Mouse (Mus musculus) right cerebral cortex, postnatal 14 days (tissue): ENCODE measurements around the gene Rps21.
"Not testable (repeated sequence)": the region's sequence is repeated elsewhere in the genome, so short reads cannot be mapped to it uniquely, and the experiment has no call there.

Experiments
- DNase-seq: peaks from one replicate; pipeline ENCODE4 v3.0.0; 2022

Gene Rps21

DNA sequence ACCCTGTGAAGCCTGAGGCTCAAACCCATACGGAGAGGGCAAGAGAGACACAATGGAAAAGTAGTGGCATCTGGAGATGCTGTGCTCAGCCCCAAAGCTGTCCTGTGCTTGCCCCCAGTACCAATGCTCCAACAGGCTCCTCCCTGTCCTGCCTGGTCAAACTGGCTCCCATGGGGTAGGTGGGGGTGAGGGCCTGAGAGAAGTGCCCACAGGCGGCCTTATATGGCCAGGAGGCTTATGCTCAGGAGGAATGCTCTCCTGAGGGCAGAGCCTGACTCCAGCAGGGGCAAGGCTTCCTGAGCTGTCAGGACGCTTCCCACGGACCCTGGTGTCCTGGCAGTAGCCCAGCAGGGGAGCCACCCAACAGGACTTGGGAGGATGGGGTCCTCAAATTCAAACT lies 26.7 kb upstream of the Rps21 start:
- no peak for DNase-seq

DNA sequence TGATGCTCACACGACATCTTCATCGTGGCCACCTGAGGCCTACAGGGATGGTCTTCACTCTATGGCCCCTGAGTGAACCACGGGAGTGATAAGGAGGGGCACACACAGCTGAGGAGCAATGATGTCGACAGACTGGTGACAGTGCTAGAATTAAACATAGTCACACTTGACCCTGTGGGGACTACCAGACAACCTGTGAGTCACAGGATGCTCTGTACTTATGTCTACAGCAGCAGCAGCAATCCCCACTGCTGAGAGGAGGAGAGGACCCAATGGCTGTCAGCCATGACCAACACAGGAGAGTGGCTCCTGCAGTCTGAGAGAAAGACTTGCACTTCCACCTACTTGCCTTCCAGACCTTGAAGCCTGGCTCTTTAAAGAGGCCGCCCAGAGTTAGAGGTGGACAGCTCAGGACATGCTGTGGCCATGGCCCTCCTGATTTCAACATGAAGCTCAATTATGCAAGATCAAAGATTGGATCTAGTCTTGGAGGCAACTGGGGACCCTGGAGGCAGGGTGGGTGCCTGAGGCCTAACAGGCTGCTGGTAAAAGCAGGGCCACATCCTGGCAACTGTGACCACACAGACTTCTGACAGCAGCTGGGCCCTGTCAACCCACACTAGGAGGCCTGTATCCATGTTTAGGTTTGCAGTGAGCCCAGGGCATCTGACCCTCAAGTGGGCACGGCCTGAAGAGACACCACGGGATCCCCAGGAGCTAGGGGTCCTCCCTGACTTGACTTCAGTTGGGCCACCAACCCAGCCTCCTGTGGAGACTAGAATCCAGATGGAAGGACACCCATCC lies 23.9 kb upstream of the Rps21 start:
- no peak for DNase-seq

DNA sequence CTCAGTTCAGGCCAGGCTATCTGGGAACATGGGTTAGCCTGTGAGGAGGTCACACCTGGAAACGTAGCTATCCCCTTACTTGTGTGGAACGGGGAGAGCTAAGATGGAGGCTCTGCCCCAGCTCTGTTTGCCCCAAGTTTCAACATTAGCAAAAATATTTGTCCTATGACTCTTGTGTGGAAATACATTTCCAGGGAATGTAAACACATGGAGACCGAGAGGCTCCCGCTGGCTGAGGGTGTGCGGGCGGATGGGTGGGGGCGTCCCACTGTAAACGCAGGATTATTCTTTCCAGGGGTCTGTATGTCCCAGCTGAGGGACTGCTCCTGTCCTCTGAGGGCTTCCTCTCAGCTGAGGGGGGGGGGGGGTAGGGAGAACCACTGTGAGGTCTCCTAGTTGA lies 22.8 kb upstream of the Rps21 start:
- DNase-seq: no peak

- DNase-seq: no peak
Measured at GRCm38 (mm10) chr2:180234980-180235379, 22.2 kb upstream of the Rps21 start.

GRCm38 (mm10) chr2:180235788-180236187 lies 21.4 kb upstream of the Rps21 start:
- no peak for DNase-seq

DNA sequence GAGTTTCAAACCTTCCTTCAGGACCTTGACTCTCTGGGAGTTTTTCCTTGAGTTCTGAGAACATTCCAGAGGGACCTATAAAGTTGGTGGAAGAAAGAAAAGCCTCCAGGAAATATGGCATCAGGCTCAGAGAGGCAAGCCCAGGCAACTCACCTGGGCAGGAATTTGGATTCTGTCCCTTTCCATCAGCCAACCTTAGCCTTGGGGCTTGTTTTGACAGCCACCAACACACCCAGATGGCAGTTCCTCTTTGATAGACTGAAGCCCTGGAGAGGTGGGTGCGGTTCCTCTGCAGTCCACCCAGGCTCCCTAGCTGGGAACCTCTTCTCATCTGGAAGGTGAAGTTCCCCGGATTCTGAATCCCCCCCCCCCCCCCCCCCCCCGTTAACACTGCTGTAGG lies 20.7 kb upstream of the Rps21 start:
- DNase-seq: no peak

GRCm38 (mm10) chr2:180236930-180237329 lies 20.2 kb upstream of the Rps21 start:
- DNase-seq: no peak

DNA sequence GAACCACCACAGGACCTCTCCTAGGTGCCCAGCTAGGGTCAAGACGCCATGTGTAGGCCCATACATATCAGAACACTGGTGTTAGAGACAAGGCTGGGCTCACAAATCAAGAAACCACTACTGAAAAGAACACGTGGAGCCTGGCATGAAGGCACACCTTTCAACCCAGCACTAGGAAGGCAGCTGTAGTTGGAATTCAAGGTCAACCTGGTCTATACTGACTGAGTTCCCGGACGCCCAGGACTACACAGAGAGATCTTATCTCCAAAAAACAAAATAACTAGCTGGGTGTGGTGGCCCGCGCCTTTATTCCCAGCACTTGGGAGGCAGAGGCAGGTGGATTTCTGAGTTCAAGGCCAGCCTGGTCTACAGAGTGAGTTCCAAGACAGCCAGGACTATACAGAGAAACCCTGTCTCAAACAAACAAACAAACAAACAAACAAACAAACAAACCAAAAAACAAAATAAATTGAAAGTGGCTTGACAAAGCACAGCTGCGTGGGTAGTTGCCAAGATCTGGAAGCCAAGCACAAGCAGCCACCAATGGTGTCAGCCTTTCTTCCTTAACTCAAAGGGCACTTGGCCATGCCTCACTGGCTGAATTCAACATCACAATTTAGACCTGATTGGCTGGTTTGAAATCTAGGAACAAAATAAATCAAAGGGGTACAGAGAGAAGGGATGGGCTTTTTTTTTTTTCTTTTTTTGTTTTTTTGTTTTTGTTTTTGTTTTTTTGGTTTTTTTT lies 19.4 kb upstream of the Rps21 start:
- DNase-seq: no peak

GRCm38 (mm10) chr2:180238591-180238990 lies 18.6 kb upstream of the Rps21 start:
- no peak for DNase-seq

DNA sequence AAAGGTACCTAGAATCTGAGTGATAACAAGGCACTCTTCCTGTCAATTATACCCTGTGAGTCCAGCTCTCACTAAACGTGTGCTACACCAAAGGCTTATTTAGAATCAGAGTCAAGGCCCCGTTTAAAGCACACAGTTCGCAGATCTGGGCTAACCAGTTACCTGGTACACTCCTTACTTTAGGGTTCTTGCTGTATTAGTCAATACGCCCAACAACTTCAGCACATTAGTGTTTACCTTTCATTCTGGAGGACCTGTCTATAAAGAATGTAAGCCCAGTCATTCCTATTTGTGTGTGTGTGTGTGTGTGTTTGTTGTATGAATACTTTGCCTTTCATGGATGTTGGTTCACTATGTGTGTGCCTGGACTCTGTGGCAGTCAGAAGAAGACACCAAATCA lies 14.1 kb upstream of the Rps21 start:
- no peak for DNase-seq

- no peak for DNase-seq
Measured at GRCm38 (mm10) chr2:180247916-180248315, 9.3 kb upstream of the Rps21 start.

- DNase-seq: no peak
Measured at GRCm38 (mm10) chr2:180248947-180249660, 8.1 kb upstream of the Rps21 start.

GRCm38 (mm10) chr2:180250930-180251611 lies 6.1 kb upstream of the Rps21 start:
- DNase-seq: peak; percentile 76

- no peak for DNase-seq
Measured at GRCm38 (mm10) chr2:180251838-180252237, 5.3 kb upstream of the Rps21 start.

DNA sequence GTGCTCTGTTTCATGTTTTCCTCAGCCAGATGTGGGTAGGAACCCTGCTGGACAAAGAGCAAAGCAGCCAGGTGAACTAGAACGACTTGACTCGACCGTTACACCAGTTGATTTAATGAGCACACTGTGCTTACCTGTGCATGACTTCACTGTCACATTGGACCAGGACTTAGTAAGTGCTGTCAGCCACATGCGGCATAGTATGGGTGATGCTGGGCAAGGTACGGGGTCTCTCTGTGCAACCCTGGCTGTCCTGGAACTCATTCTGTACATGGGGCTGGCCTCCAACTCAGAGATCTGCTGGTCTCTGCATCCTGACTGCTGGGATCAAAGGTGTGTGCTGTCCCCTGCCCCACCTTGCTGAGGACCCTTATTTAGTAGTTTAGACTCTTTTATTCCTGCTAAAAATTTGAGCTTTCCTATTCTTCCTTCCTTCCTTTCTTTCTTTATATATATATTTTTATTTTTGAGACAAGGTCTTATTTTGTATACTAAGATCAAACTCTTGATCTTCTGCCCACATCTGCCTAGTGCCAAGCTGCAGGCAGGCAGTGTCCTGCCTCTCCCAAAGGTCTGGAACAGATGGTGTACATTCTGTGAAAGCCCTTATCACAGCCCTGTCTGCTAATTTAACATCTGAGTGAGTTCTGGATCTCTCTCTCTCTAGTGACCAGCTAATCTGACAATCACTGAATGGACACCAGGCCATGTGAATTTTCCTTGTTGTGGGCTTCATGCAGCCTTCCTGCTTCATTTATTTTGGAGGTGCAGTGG lies 2.6 kb upstream of the Rps21 start:
- DNase-seq: no peak

GRCm38 (mm10) chr2:180255701-180256100 lies 1.5 kb upstream of the Rps21 start:
- no peak for DNase-seq

GRCm38 (mm10) chr2:180256296-180257000 lies 729 bp upstream of the Rps21 start:
- no peak for DNase-seq

DNA sequence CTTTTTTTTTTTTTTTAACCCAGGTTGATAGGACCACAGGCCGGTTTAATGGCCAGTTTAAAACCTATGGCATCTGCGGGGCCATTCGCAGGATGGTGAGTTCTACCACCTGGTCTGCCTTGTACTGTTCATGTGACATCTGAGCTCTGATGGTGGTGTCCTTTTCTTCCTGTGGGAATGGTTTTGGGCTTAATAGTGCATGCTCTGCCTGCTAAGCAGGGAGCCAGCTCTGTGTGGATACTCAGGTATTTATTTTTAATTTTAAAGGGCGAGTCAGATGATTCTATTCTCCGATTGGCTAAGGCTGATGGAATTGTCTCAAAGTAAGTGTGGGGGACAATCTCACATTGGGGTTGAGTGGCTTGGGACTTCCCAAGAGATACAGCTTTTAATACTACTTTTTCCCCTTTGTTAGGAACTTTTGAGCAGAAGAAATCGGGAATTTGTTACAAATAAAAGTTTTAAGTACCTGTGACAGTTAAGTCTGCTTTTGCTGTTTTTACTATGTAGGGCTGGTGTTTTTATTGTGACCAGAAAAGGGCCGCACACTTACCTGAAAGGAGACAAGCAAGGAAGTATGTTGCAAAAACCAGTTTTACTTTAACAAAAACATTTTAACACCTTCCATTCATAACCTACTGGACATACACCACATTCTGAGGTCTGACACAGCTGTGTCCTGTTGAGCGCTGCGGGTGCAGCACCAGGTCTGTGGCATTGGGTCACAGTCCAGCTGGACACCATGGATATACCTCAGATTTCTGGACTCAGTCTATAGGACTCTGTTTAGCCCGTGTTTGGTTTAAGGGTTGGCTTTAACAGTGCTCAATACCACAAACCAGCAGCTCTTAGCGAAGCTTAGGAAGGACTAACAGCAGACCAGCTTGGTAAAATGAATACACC lies 1.0 kb downstream of the Rps21 start:
- DNase-seq: no peak

DNA sequence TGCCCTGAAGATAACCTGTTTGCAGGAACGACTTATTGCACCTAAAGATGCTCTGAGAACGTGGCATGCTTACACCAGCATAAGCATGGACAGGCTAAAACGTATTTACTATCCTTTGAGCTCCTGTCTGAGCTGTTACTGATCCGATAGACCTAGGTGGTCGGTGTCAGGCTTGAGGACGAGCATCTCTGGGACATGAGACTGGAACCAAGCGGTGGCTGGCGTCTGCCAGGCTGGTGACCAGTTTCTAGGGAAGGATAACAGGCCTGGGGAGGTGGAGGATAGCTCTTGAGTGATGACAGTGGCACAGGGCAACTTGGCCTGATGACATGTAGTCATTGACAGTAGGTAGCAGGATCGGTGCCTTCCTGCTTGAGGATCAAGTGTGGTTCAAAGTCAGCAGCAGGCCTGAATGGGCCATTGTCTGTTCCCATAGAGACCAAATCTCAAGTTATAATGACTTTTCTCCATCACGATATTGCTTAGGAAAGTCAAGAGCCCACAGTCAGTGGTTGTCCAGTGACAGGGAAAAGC lies 1.8 kb downstream of the Rps21 start:
- not testable (repeated sequence) for DNase-seq
